Mouse (Mus musculus) myocyte (in vitro differentiated cells): ENCODE results near the gene Ctdsp2. TPM values are rescaled to one million over a fixed set of nuclear protein-coding genes. Genes with fewer than 3 reads are reported as not detected.
A peak's percentile ranks its signal among the peaks of the same experiment; 100 is the strongest.

Experiments
- H3K27me3 ChIP-seq: one replicate; pipeline ENCODE4 v1.6.1; 2011; ENCODE audit not compliant: control insufficient read depth, insufficient read depth, insufficient read length
- H3K36me3 ChIP-seq: one replicate; pipeline ENCODE4 v1.6.1; 2011; ENCODE audit not compliant: control insufficient read depth, insufficient read depth
- H3K4me2 ChIP-seq: one replicate; pipeline ENCODE4 v1.6.1; 2011; ENCODE audit warnings: low read depth, control low read depth
- H3K4me3 ChIP-seq: one replicate; pipeline ENCODE4 v1.5.1; 2011; ENCODE audit warnings: mild to moderate bottlenecking, control low read depth, moderate library complexity
- H3K79me2 ChIP-seq: one replicate; pipeline ENCODE4 v1.6.1; 2011; ENCODE audit not compliant: control insufficient read depth, insufficient read depth
- H3ac ChIP-seq: one replicate; pipeline ENCODE4 v1.6.1; 2011; ENCODE audit not compliant: control insufficient read depth, insufficient read length
- CEBPB ChIP-seq: IDR thresholded peaks from 2 replicates; pipeline ENCODE4 v1.6.1; 2011; ENCODE audit warnings: mild to moderate bottlenecking, moderate library complexity; ENCODE audit not compliant: poor library complexity, insufficient read depth, severe bottlenecking
- E2F4 ChIP-seq: IDR thresholded peaks from one replicate; pipeline ENCODE4 v1.6.1; 2011; ENCODE audit warnings: mild to moderate bottlenecking, control low read depth, moderate library complexity; ENCODE audit not compliant: insufficient read depth
- MAX ChIP-seq: IDR thresholded peaks from one replicate; pipeline ENCODE4 v1.6.1; 2011; ENCODE audit warnings: low read depth, mild to moderate bottlenecking, control low read depth
- MYOD1 ChIP-seq, 3 experiments: IDR thresholded peaks; one replicate each; pipeline ENCODE4 v1.6.1; 2011; ENCODE audit warnings: control low read depth in 2 of 3, low read depth in 2 of 3, mild to moderate bottlenecking in 2 of 3, moderate library complexity in 1 of 3; ENCODE audit not compliant: insufficient read length in 2 of 3, control insufficient read depth in 1 of 3
- MYOG ChIP-seq, 3 experiments: IDR thresholded peaks; one replicate each; pipeline ENCODE4 v1.6.1; 2011; ENCODE audit warnings: control low read depth in 2 of 3, low read depth in 2 of 3, mild to moderate bottlenecking in 2 of 3; ENCODE audit not compliant: insufficient read length in 2 of 3, control insufficient read depth in 1 of 3, insufficient read depth in 1 of 3
- POLR2A ChIP-seq: IDR thresholded peaks from one replicate; pipeline ENCODE4 v1.6.1; 2011; ENCODE audit warnings: low read depth, mild to moderate bottlenecking, control low read depth, moderate library complexity; ENCODE audit not compliant: insufficient read length
- POLR2AphosphoS2 ChIP-seq: IDR thresholded peaks from one replicate; pipeline ENCODE4 v1.6.1; 2011; ENCODE audit warnings: low read depth, control low read depth; ENCODE audit not compliant: insufficient read length
- REST ChIP-seq: IDR thresholded peaks from one replicate; pipeline ENCODE4 v1.6.1; 2011; ENCODE audit warnings: mild to moderate bottlenecking, control low read depth, moderate library complexity; ENCODE audit not compliant: insufficient read depth, insufficient read length
- SRF ChIP-seq: IDR thresholded peaks from one replicate; pipeline ENCODE4 v1.6.1; 2011; ENCODE audit warnings: low read depth; ENCODE audit not compliant: control insufficient read depth, insufficient read length
- TCF12 ChIP-seq: IDR thresholded peaks from one replicate; pipeline ENCODE4 v1.6.1; 2011; ENCODE audit warnings: mild to moderate bottlenecking, control low read depth; ENCODE audit not compliant: poor library complexity, insufficient read depth, severe bottlenecking
- TCF3 ChIP-seq: IDR thresholded peaks from one replicate; pipeline ENCODE4 v1.6.1; 2011; ENCODE audit warnings: low read depth, control low read depth; ENCODE audit not compliant: insufficient read length
- USF1 ChIP-seq: IDR thresholded peaks from one replicate; pipeline ENCODE4 v1.6.1; 2011; ENCODE audit warnings: low read depth, mild to moderate bottlenecking, control low read depth, moderate library complexity
- polyA plus RNA-seq: library from polyadenylated mRNA; unstranded; fragments of >200 nt; fragmentation: generic; extraction: Trizol; gene quantifications from one replicate; pipeline ENCODE4 v1.2.1, GENCODE M21; 2012; ENCODE audit warnings: missing spikeins

Gene Ctdsp2
- polyA plus RNA-seq, 1 experiment, result 65.0 TPM

DNA sequence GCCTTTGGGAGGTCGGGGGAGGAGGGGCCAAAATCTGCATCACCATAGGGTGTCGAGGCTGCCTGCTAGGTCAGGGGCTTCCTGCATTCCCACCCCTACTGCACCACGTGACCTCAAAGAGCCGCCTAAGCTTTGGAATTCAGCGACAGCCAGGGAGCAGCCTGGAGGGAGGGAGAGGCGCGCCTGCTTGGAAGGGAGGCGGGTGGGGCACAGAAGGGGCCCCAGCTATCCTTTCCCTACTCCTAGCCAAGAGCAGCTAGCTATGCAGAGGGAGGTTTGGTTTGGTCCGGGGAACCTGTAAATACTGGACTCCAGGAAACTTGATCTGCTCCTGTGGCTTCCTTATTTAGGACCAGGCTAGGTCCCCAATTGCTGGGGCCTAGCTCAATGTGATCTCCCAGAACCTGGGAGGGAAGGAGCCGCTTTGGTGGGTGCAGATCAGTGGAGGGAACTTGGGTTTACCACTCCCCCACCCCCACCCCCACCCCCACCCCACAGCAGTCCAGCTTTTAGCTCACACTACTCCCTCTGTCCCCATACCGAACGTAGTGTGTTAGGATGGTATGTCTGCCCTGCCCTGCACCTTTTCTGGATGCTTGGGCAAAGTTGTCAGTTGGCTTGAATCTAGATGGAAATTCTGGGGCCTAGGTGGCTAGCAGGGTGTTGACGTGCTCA lies 6.3 kb upstream of the Ctdsp2 start:
- Histone ChIP-seq H3K4me3 (no peak overlapping the region), H3ac (no peak overlapping the region), H3K79me2 (no peaks in the 10 kb centered on the region), H3K27me3 (no peaks in the 10 kb centered on the region), H3K4me2 (no peak overlapping the region), H3K36me3 (no peaks in the 10 kb centered on the region)
- peak; percentile 69 for TF ChIP-seq USF1
- no peak for TF ChIP-seq POLR2A
- no peak for TF ChIP-seq CEBPB

DNA sequence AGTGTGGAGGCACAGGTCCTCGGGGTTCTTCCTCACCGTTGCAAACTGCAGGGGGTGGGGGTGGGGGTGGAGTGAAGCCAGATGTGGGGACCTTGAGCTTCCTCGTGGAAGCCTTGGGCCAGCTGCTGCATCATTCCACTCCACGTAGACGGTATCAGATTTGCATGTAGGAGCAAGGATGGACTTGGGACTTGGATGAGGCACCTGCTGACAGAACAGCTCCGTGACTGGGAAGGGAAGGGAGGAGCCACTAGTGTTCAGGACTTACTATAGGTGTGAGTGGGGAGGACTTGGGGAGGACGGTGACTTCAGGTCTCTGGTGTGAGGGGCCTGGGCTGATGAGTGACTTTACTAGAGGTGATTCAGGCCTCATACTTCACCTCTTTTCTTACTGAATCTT lies 5.5 kb upstream of the Ctdsp2 start:
- H3K27me3 ChIP-seq, result no peaks in the 10 kb centered on the region
- no peaks in the 10 kb centered on the region for H3K79me2 ChIP-seq
- no peak overlapping the region for H3K4me2 ChIP-seq
- TF ChIP-seq POLR2AphosphoS2, result no peak
- TF ChIP-seq SRF, result no peak
- TF ChIP-seq E2F4, result no peak
- no peak for TF ChIP-seq TCF3
- no peak for TF ChIP-seq MAX
- no peak for TF ChIP-seq CEBPB
- TF ChIP-seq MYOG (IDR thresholded peaks at IDR 0.05; ENCODE audit: control insufficient read depth in 1 of 3, insufficient read depth in 1 of 3, insufficient read length in 2 of 3, low read depth in 2 of 3), result no peak
- TF ChIP-seq MYOD1 (IDR thresholded peaks at IDR 0.05; ENCODE audit: control insufficient read depth in 1 of 3, insufficient read length in 2 of 3, low read depth in 2 of 3), result no peak
- no peak for TF ChIP-seq REST
- no peak for TF ChIP-seq TCF12
- no peak for TF ChIP-seq POLR2A
- TF ChIP-seq USF1, result no peak
- no peaks in the 10 kb centered on the region for H3K36me3 ChIP-seq
- H3ac ChIP-seq, result no peak overlapping the region
- no peak overlapping the region for H3K4me3 ChIP-seq

DNA sequence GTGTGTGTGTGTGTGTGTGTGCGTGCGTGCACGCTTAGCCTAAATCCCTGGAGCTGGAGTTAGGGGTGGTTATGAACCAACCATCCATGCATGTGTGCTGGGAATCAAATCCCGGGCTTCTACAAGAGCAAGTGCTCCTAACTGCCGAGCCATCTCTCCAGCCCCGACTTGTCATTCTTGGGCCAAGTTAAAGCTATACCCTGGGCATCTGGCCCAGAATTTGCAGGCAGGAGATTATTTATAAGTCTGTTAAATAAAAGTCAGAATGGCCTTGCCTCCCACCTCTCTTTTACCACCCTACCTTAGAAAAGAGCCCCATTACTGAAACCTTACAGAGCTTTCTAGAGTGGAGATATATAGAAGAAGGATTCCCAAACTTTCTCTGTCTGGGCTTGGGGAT lies 2.8 kb upstream of the Ctdsp2 start:
- Histone ChIP-seq H3K4me2 (no peak overlapping the region), H3K79me2 (peaks cover 11% of the 10 kb centered on the region), H3K4me3 (no peak overlapping the region), H3ac (no peak overlapping the region), H3K36me3 (no peaks in the 10 kb centered on the region), H3K27me3 (no peaks in the 10 kb centered on the region)
- TF ChIP-seq USF1, result no peak
- no peak for TF ChIP-seq SRF
- TF ChIP-seq MAX, result no peak
- TF ChIP-seq CEBPB, result no peak
- TF ChIP-seq MYOD1 (IDR thresholded peaks at IDR 0.05; ENCODE audit: control insufficient read depth in 1 of 3, insufficient read length in 2 of 3, low read depth in 2 of 3), result no peak
- TF ChIP-seq REST, result no peak

DNA sequence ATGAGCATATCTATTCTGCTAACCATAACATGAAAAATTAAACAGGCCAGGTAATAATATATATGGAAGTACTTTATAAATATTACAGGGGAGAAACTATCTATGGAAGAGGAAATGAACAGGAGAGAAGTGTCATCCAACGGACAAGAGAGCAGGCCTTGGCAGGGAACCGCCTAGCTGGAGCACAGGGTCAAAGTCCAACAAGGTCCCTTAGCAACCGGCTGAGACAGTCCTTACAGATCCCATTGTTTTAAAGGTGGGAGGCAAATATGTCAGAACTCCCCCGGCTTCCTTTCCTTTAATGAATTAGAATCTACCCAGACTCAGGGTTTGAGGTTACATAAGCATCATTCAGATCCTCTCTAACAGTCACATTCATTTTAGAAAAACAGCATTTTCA lies 1.4 kb upstream of the Ctdsp2 start:
- no peak overlapping the region for H3K4me3 ChIP-seq
- no peak overlapping the region for H3K4me2 ChIP-seq
- no peaks in the 10 kb centered on the region for H3K36me3 ChIP-seq
- H3K79me2 ChIP-seq, result peaks cover 25% of the 10 kb centered on the region
- TF ChIP-seq REST, result no peak
- no peak overlapping the region for H3ac ChIP-seq
- no peaks in the 10 kb centered on the region for H3K27me3 ChIP-seq

DNA sequence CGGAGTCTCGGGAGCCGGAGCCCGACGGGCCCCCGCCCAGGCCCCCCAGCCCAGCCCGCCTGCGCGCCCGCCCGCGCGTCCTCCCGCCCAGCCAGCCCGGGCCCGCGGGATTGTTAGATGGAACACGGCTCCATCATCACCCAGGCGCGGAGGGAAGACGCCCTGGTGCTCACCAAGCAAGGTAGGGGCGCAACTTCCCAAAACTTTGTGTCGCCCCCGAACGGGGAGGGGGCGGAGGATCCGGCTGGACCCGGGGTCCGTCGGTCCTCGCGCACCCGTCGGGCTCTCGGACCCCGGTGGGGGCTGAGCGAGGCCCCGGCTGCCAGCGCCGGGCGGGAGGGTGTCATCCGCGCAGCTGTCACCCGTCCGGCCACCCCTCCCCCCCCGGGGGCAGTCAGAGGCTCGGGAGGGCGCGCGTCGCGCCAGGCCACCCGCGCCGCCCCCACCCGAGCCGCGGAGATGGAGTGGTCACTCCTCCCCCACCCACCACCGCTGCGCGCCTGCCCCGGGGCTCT lies 661 bp downstream of the Ctdsp2 start:
- Histone ChIP-seq H3K4me2 (no peak overlapping the region), H3K79me2 (peaks cover 46% of the 10 kb centered on the region), H3K4me3 (peak overlapping the region; percentile 84), H3K36me3 (no peaks in the 10 kb centered on the region), H3ac (peak overlapping the region; percentile 91), H3K27me3 (no peaks in the 10 kb centered on the region)
- TF ChIP-seq REST (no peak), POLR2A (peak; percentile 28), E2F4 (no peak), TCF3 (peak; percentile 66), MYOG (IDR thresholded peaks at IDR 0.05; ENCODE audit: control insufficient read depth in 1 of 3, insufficient read depth in 1 of 3, insufficient read length in 2 of 3, low read depth in 2 of 3) (peak; percentile 32 to 90 (median 84)), MYOD1 (IDR thresholded peaks at IDR 0.05; ENCODE audit: control insufficient read depth in 1 of 3, insufficient read length in 2 of 3, low read depth in 2 of 3) (peak in 2 of 3 experiments; percentile 54 to 90)
